ENCODE assay signal across 18 mouse cellular contexts in genomic region chr12:38987819-38988218, GRCm38 (mm10).
"Had no signal": no experiment of that assay in that cellular context is flagged by ENCODE, and none has a peak within 500 bp of the region (broad histone marks: within the 10 kb centered on the region; RNA-seq: fewer than 3 reads in every experiment).

No protein-coding gene starts in this region.

- DNase-seq: liver, postnatal 0 days; lung, adult 2 months; lung, postnatal 14 days; lung, postnatal 36 days; right cerebral cortex, postnatal 14 days; thymus, adult 2 months; thymus, postnatal 25 days; thymus, postnatal 4 days had no signal

- H3K4me2 ChIP-seq: lung, embryonic 15.5 days; midbrain, embryonic 11.5 days; midbrain, embryonic 13.5 days; midbrain, embryonic 15.5 days; neural tube, embryonic 12.5 days; stomach, embryonic 15.5 days had no signal

- H3K9me3 ChIP-seq: lung, embryonic 15.5 days; midbrain, embryonic 13.5 days; midbrain, embryonic 15.5 days; neural tube, embryonic 12.5 days; stomach, embryonic 15.5 days had no signal

- H3K9ac ChIP-seq: liver, postnatal 0 days; lung, embryonic 15.5 days; midbrain, embryonic 13.5 days; midbrain, embryonic 15.5 days; neural tube, embryonic 12.5 days; stomach, embryonic 15.5 days had no signal

- H3K4me3 ChIP-seq: lung, embryonic 15.5 days; megakaryocyte, embryonic 14.5 days; midbrain, embryonic 13.5 days; midbrain, embryonic 15.5 days; neural tube, embryonic 12.5 days; stomach, embryonic 15.5 days had no signal

- H3K36me3 ChIP-seq: lung, embryonic 15.5 days; midbrain, embryonic 13.5 days; midbrain, embryonic 15.5 days; neural tube, embryonic 12.5 days; stomach, embryonic 15.5 days had no signal

- H3K27me3 ChIP-seq: lung, embryonic 15.5 days; megakaryocyte, embryonic 14.5 days; midbrain, embryonic 13.5 days; midbrain, embryonic 15.5 days; neural tube, embryonic 12.5 days; stomach, embryonic 15.5 days had no signal

- ATAC-seq: liver, postnatal 0 days; lung, postnatal 0 days; midbrain, embryonic 13.5 days; midbrain, embryonic 15.5 days had no signal

- H3K27ac ChIP-seq: lung, embryonic 15.5 days; macrophage; midbrain, embryonic 13.5 days; midbrain, embryonic 15.5 days; neural tube, embryonic 12.5 days; stomach, embryonic 15.5 days; stomach, postnatal 0 days had no signal

- H3K4me1 ChIP-seq: lung, embryonic 15.5 days; megakaryocyte, embryonic 14.5 days; midbrain, embryonic 13.5 days; midbrain, embryonic 15.5 days; neural tube, embryonic 12.5 days; stomach, embryonic 15.5 days had no signal
